Mouse (Mus musculus): ENCODE results near the gene Plcxd2. TPM values are rescaled to one million over a fixed set of nuclear protein-coding genes. Genes with fewer than 3 reads are reported as not detected.

Plcxd2 gene
- polyA plus RNA-seq, 1 experiment: 0.50 TPM

GRCm38 (mm10) chr16:45984610-45985606 lies 25.1 kb downstream of the Plcxd2 start:
- H3K27me3 ChIP-seq (ENCODE audit: control insufficient read depth, insufficient read depth, insufficient read length): no peaks in the 10 kb centered on the region
- TF ChIP-seq MAX (IDR thresholded peaks at IDR 0.05) (no peak), USF1 (IDR thresholded peaks at IDR 0.05; ENCODE audit: low read depth) (no peak), MYOG (IDR thresholded peaks at IDR 0.05; ENCODE audit: control insufficient read depth, extremely low read depth, insufficient read length) (no peak)
- H3K36me3 ChIP-seq (ENCODE audit: control insufficient read depth, insufficient read depth): no peaks in the 10 kb centered on the region
- H3ac ChIP-seq (ENCODE audit: control insufficient read depth, insufficient read length, low read depth): no peak overlapping the region
- H3K79me2 ChIP-seq (ENCODE audit: control insufficient read depth, insufficient read depth): no peaks in the 10 kb centered on the region
- no peak overlapping the region for H3K4me3 ChIP-seq (ENCODE audit: insufficient read depth, poor library complexity, severe bottlenecking)
- H3K79me3 ChIP-seq (ENCODE audit: low read depth): no peaks in the 10 kb centered on the region

GRCm38 (mm10) chr16:45976251-45976650 lies 33.8 kb downstream of the Plcxd2 start:
- Histone ChIP-seq H3K27me3 (ENCODE audit: control insufficient read depth, insufficient read depth, insufficient read length) (no peaks in the 10 kb centered on the region), H3K79me2 (ENCODE audit: control insufficient read depth, insufficient read depth) (no peaks in the 10 kb centered on the region), H3K79me3 (ENCODE audit: low read depth) (no peaks in the 10 kb centered on the region), H3K4me3 (ENCODE audit: insufficient read depth, poor library complexity, severe bottlenecking) (no peak overlapping the region), H3ac (ENCODE audit: control insufficient read depth, insufficient read length, low read depth) (no peak overlapping the region), H3K36me3 (ENCODE audit: control insufficient read depth, insufficient read depth) (no peaks in the 10 kb centered on the region)
- TF ChIP-seq MYOD1 (IDR thresholded peaks at IDR 0.05; ENCODE audit: control insufficient read depth, insufficient read length, low read depth) (no peak), FOSL1 (IDR thresholded peaks at IDR 0.05; ENCODE audit: insufficient read depth, low read length, poor library complexity, severe bottlenecking) (no peak), MYOG (IDR thresholded peaks at IDR 0.05; ENCODE audit: control insufficient read depth, extremely low read depth, insufficient read length) (no peak), MAX (IDR thresholded peaks at IDR 0.05) (no peak), CTCF (IDR thresholded peaks at IDR 0.05; ENCODE audit: control insufficient read depth, insufficient read depth, insufficient read length) (no peak), CEBPB (IDR thresholded peaks at IDR 0.05; ENCODE audit: low read depth) (no peak), USF1 (IDR thresholded peaks at IDR 0.05; ENCODE audit: low read depth) (no peak)

GRCm38 (mm10) chr16:45973959-45974686 lies 35.9 kb downstream of the Plcxd2 start:
- no peaks in the 10 kb centered on the region for H3K79me3 ChIP-seq (ENCODE audit: low read depth)
- no peak for TF ChIP-seq USF1 (IDR thresholded peaks at IDR 0.05; ENCODE audit: low read depth)
- no peak for TF ChIP-seq CTCF (IDR thresholded peaks at IDR 0.05; ENCODE audit: control insufficient read depth, insufficient read depth, insufficient read length)
- TF ChIP-seq FOSL1 (IDR thresholded peaks at IDR 0.05; ENCODE audit: insufficient read depth, low read length, poor library complexity, severe bottlenecking): no peak
- TF ChIP-seq MAX (IDR thresholded peaks at IDR 0.05): no peak
- no peak for TF ChIP-seq CEBPB (IDR thresholded peaks at IDR 0.05; ENCODE audit: low read depth)
- no peak for TF ChIP-seq MYOG (IDR thresholded peaks at IDR 0.05; ENCODE audit: control insufficient read depth, extremely low read depth, insufficient read length)
- TF ChIP-seq MYOD1 (IDR thresholded peaks at IDR 0.05; ENCODE audit: control insufficient read depth, insufficient read length, low read depth): no peak
- H3K4me3 ChIP-seq (ENCODE audit: insufficient read depth, poor library complexity, severe bottlenecking): no peak overlapping the region

GRCm38 (mm10) chr16:45970187-45970586 lies 39.8 kb downstream of the Plcxd2 start:
- no peaks in the 10 kb centered on the region for H3K27me3 ChIP-seq (ENCODE audit: control insufficient read depth, insufficient read depth, insufficient read length)
- no peak overlapping the region for H3K4me3 ChIP-seq (ENCODE audit: insufficient read depth, poor library complexity, severe bottlenecking)
- no peaks in the 10 kb centered on the region for H3K79me2 ChIP-seq (ENCODE audit: control insufficient read depth, insufficient read depth)
- peak; percentile 89 for TF ChIP-seq USF1 (IDR thresholded peaks at IDR 0.05; ENCODE audit: low read depth)
- TF ChIP-seq MAX (IDR thresholded peaks at IDR 0.05): no peak
- no peaks in the 10 kb centered on the region for H3K36me3 ChIP-seq (ENCODE audit: control insufficient read depth, insufficient read depth)
- H3K79me3 ChIP-seq (ENCODE audit: low read depth): no peaks in the 10 kb centered on the region
- no peak overlapping the region for H3ac ChIP-seq (ENCODE audit: control insufficient read depth, insufficient read length, low read depth)

More at GRCm38 (mm10) chr16:45973959-45974686, 35.9 kb downstream of the Plcxd2 start:
- no peaks in the 10 kb centered on the region for H3K27me3 ChIP-seq (ENCODE audit: control insufficient read depth, insufficient read depth, insufficient read length)
- H3K36me3 ChIP-seq (ENCODE audit: control insufficient read depth, insufficient read depth): no peaks in the 10 kb centered on the region
- H3ac ChIP-seq (ENCODE audit: control insufficient read depth, insufficient read length, low read depth): no peak overlapping the region
- H3K79me2 ChIP-seq (ENCODE audit: control insufficient read depth, insufficient read depth): no peaks in the 10 kb centered on the region

GRCm38 (mm10) chr16:45968716-45969115 lies 41.3 kb downstream of the Plcxd2 start:
- TF ChIP-seq CEBPB (IDR thresholded peaks at IDR 0.05; ENCODE audit: low read depth) (peak; percentile 86), CTCF (IDR thresholded peaks at IDR 0.05; ENCODE audit: control insufficient read depth, insufficient read depth, insufficient read length) (no peak), FOSL1 (IDR thresholded peaks at IDR 0.05; ENCODE audit: insufficient read depth, low read length, poor library complexity, severe bottlenecking) (peak; percentile 19), MYOG (IDR thresholded peaks at IDR 0.05; ENCODE audit: control insufficient read depth, extremely low read depth, insufficient read length) (no peak), MYOD1 (IDR thresholded peaks at IDR 0.05; ENCODE audit: control insufficient read depth, insufficient read length, low read depth) (peak; percentile 27), USF1 (IDR thresholded peaks at IDR 0.05; ENCODE audit: low read depth) (peak; percentile 87), MAX (IDR thresholded peaks at IDR 0.05) (peak; percentile 55)
- H3K79me2 ChIP-seq (ENCODE audit: control insufficient read depth, insufficient read depth): no peaks in the 10 kb centered on the region
- no peaks in the 10 kb centered on the region for H3K79me3 ChIP-seq (ENCODE audit: low read depth)
- no peak overlapping the region for H3K4me3 ChIP-seq (ENCODE audit: insufficient read depth, poor library complexity, severe bottlenecking)
- no peak overlapping the region for H3ac ChIP-seq (ENCODE audit: control insufficient read depth, insufficient read length, low read depth)
- H3K36me3 ChIP-seq (ENCODE audit: control insufficient read depth, insufficient read depth): no peaks in the 10 kb centered on the region
- H3K27me3 ChIP-seq (ENCODE audit: control insufficient read depth, insufficient read depth, insufficient read length): no peaks in the 10 kb centered on the region
